Mouse (Mus musculus) liver, embryonic 14.5 days (tissue): Measurements from ENCODE around the gene Gm17555. TPM values are rescaled to one million over a fixed set of nuclear protein-coding genes. Genes with fewer than 3 reads are reported as not detected.

ENCODE experiments used
- ATAC-seq: fragments of 200-750 bp; cut with Nextera tagmentation; 2 replicates; pipeline ENCODE4 v1.8.0; 2017; ENCODE audit warnings: moderate number of reproducible peaks, mild to moderate bottlenecking, moderate library complexity; ENCODE audit not compliant: insufficient read depth
- DNase-seq, 3 experiments: peaks; one replicate each; pipeline ENCODE4 v3.0.0-alpha.2; 2012 to 2013; ENCODE audit warnings: low read depth in 3 of 3, low spot score in 3 of 3
- H3K27ac ChIP-seq: fragments of 300-500 bp; sonication (generic); 2 replicates; pipeline ENCODE4 v1.5.1; 2014; ENCODE audit warnings: moderate library complexity, mild to moderate bottlenecking, control low read depth, inconsistent platforms
- H3K27me3 ChIP-seq: fragments of 300-500 bp; sonication (generic); 2 replicates; pipeline ENCODE4 v1.6.1; 2014; ENCODE audit warnings: mild to moderate bottlenecking, low read length, moderate library complexity; ENCODE audit not compliant: control insufficient read depth, insufficient read depth
- H3K36me3 ChIP-seq: fragments of 300-500 bp; sonication (generic); replicated peaks from 2 replicates; pipeline ENCODE4 v1.6.1; 2014; ENCODE audit warnings: low read depth; ENCODE audit not compliant: control insufficient read depth, insufficient read depth
- H3K4me1 ChIP-seq, 2 experiments: fragments of 200-500 bp in 1 of 2; fragments of 300-500 bp in 1 of 2; sonication (generic) in 1 of 2; replicated peaks; 2 replicates each; pipeline ENCODE4 v1.6.1; 2012 to 2014; ENCODE audit warnings: antibody characterized with exemption in 1 of 2, inconsistent platforms in 1 of 2, low read length in 1 of 2; ENCODE audit not compliant: control insufficient read depth in 2 of 2, insufficient read depth in 2 of 2
- H3K4me2 ChIP-seq: fragments of 300-500 bp; sonication (generic); 2 replicates; pipeline ENCODE4 v1.6.1; 2014; ENCODE audit warnings: low read depth, mild to moderate bottlenecking, control low read depth, moderate library complexity
- H3K4me3 ChIP-seq, 2 experiments: fragments of 200-500 bp in 1 of 2; fragments of 300-500 bp in 1 of 2; sonication (generic) in 1 of 2; 2 replicates each; pipeline ENCODE4 v1.5.1; 2012 to 2014; ENCODE audit warnings: low read depth in 2 of 2, low read length in 2 of 2, mild to moderate bottlenecking in 2 of 2, control low read depth in 1 of 2, inconsistent platforms in 1 of 2, moderate library complexity in 1 of 2; ENCODE audit not compliant: insufficient read depth in 1 of 2
- H3K9ac ChIP-seq: fragments of 300-500 bp; sonication (generic); replicated peaks from 2 replicates; pipeline ENCODE4 v1.6.1; 2014; ENCODE audit warnings: mild to moderate bottlenecking, control low read depth, moderate library complexity
- H3K9me3 ChIP-seq: fragments of 300-500 bp; sonication (generic); 2 replicates; pipeline ENCODE4 v1.6.1; 2016; ENCODE audit warnings: low read length, mixed read lengths; ENCODE audit not compliant: control insufficient read depth
- CTCF ChIP-seq: IDR thresholded peaks from 2 replicates; pipeline ENCODE4 v1.5.1; 2016; ENCODE audit warnings: antibody characterized with exemption, low read depth, control low read depth
- EP300 ChIP-seq: IDR thresholded peaks from 2 replicates; pipeline ENCODE4 v1.6.1; 2016; ENCODE audit warnings: antibody characterized with exemption, low read depth
- WGBS: fragments of 180-500 bp; shearing (Covaris S2); extraction: QIAGEN DNeasy Blood & Tissue Kit; methylation state at CpG from one replicate; pipeline ENCODE4 v1.1.7; 2014; ENCODE audit not compliant: insufficient replicate concordance; 5-methylcytosine and 5-hydroxymethylcytosine counted together
- polyA plus RNA-seq, 2 experiments: library from polyadenylated mRNA; depleted of rRNA in 1 of 2; stranded (reverse) in 1 of 2; unstranded in 1 of 2; fragments of >200 nt; fragmentation: Nextera tagmentation in 1 of 2; extraction: Ambion mirVana in 1 of 2; gene quantifications; 2 replicates each; pipeline versions ENCODE4 v1.2.1 to v1.2.3; 2012 to 2014

Gene Gm17555
- polyA plus RNA-seq, 2 experiments, result not detected

GRCm38 (mm10) chr2:126191306-126191705, 23.6 kb upstream of the Gm17555 start:
- Histone ChIP-seq H3K4me3 (no peak overlapping the region), H3K27me3 (no peaks in the 10 kb centered on the region), H3K4me2 (no peak overlapping the region), H3K9me3 (no peaks in the 10 kb centered on the region), H3K27ac (no peak overlapping the region), H3K9ac (no peak overlapping the region), H3K4me1 (peaks cover 3 to 5% of the 10 kb centered on the region in 2 experiments; a peak in 3 of 4 replicates), H3K36me3 (no peaks in the 10 kb centered on the region)
- WGBS, result 60% methylated on average over 4 of the region's 4 CpGs
- no peak for DNase-seq
- no peak for ATAC-seq
- TF ChIP-seq EP300 (no peak), CTCF (no peak)

DNA sequence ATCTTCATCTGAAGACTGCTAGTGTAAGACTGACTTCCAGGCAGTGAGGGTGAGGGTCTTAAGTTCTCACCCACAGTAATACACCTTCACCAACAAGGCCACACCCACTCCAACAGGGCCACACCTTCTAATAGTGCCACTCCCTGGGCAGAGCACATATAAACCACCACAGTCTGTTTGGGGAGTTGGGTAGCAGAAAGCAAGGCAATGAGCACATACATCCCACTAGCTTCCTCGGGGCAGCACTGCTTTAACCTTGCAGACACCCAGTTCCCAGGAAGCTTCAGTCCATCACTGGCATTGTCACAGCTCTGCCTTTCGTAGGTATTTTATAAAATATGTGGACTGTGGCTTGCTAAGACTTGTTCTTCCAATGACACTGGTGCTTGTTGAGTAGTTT, 22.8 kb upstream of the Gm17555 start:
- Histone ChIP-seq H3K9me3 (no peaks in the 10 kb centered on the region), H3K9ac (no peak overlapping the region), H3K36me3 (no peaks in the 10 kb centered on the region), H3K4me2 (no peak overlapping the region), H3K4me3 (no peak overlapping the region), H3K27ac (no peak overlapping the region), H3K4me1 (peaks cover 3 to 5% of the 10 kb centered on the region in 2 experiments; a peak in 3 of 4 replicates), H3K27me3 (no peaks in the 10 kb centered on the region)
- DNase-seq, result no peak
- peak; percentile 35; the same call in 1 of the 2 replicates for ATAC-seq
- WGBS, result 65% methylated on average over 2 of the region's 2 CpGs
- TF ChIP-seq EP300, result no peak
- TF ChIP-seq CTCF, result no peak

GRCm38 (mm10) chr2:126195631-126196356, 19.1 kb upstream of the Gm17555 start:
- H3K4me1 ChIP-seq, result peaks cover 3 to 5% of the 10 kb centered on the region in 2 experiments; a peak in 3 of 4 replicates
- DNase-seq, result no peak
- H3K9ac ChIP-seq, result no peak overlapping the region
- no peaks in the 10 kb centered on the region for H3K36me3 ChIP-seq
- H3K4me3 ChIP-seq, result no peak overlapping the region
- no peak overlapping the region for H3K4me2 ChIP-seq
- no peaks in the 10 kb centered on the region for H3K9me3 ChIP-seq
- no peak for ATAC-seq
- no peaks in the 10 kb centered on the region for H3K27me3 ChIP-seq
- TF ChIP-seq EP300, result no peak
- no peak for TF ChIP-seq CTCF
- H3K27ac ChIP-seq, result no peak overlapping the region
- 75% methylated on average over 12 of the region's 12 CpGs for WGBS

DNA sequence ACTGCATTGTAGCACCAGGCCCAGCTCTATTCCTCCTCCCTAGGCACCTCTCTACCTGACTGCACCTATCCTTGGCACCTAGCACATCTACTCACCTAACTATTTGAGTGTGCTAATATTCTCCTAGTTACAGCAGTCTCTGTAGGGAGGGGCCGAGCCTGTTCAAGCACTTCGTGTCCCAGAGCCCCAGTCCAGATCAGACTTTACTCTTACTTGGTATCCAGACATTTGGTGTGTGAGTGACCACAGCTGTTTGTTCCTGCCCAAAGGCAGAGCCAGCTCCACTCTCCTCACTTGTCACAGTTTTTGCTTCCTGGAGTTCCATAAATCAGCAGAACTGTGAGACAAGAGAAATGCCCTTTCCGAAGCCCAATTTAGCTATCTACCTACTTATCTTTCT, 15.9 kb upstream of the Gm17555 start:
- 75% methylated on average over 3 of the region's 3 CpGs for WGBS
- Histone ChIP-seq H3K9ac (no peak overlapping the region), H3K9me3 (no peaks in the 10 kb centered on the region), H3K4me1 (no peaks in the 10 kb centered on the region), H3K27ac (no peak overlapping the region), H3K27me3 (no peaks in the 10 kb centered on the region), H3K36me3 (no peaks in the 10 kb centered on the region), H3K4me3 (no peak overlapping the region), H3K4me2 (no peak overlapping the region)
- no peak for TF ChIP-seq CTCF
- no peak for TF ChIP-seq EP300
- DNase-seq (no peak), ATAC-seq (no peak)

- TF ChIP-seq CTCF, result no peak
- TF ChIP-seq EP300, result no peak
- WGBS, result 66% methylated on average over 6 of the region's 6 CpGs
- H3K27me3 ChIP-seq, result no peaks in the 10 kb centered on the region
- H3K4me2 ChIP-seq, result no peak overlapping the region
- ATAC-seq (no peak), DNase-seq (no peak)
- no peak overlapping the region for H3K4me3 ChIP-seq
- H3K9me3 ChIP-seq, result no peaks in the 10 kb centered on the region
- no peak overlapping the region for H3K27ac ChIP-seq
- no peak overlapping the region for H3K9ac ChIP-seq
- H3K36me3 ChIP-seq, result no peaks in the 10 kb centered on the region
- no peaks in the 10 kb centered on the region for H3K4me1 ChIP-seq
Measured at GRCm38 (mm10) chr2:126211011-126211680, 3.8 kb upstream of the Gm17555 start.
